Mouse (Mus musculus) kidney, postnatal 36 days (tissue): ENCODE data around the gene Tmx1.
A peak's percentile ranks its signal among the peaks of the same experiment; 100 is the strongest.

Source experiments
- DNase-seq, 2 experiments: peaks; one replicate each; pipeline ENCODE4 v3.0.0; 2021 to 2022; ENCODE audit warnings: mixed read lengths in 2 of 2

Gene Tmx1

GRCm38 (mm10) chr12:70452726-70453645 is at the start of gene Tmx1:
Tmx1 (plus strand) TSS chr12:70453095.
- DNase-seq = peak; percentile 96 to 98

GRCm38 (mm10) chr12:70404327-70404726 is 48.6 kb upstream of the Tmx1 start:
- DNase-seq = no peak

- DNase-seq = no peak
These were observed 44.5 kb upstream of the Tmx1 start for GRCm38 (mm10) chr12:70408396-70408795.

- DNase-seq = no peak
These were observed 43.3 kb upstream of the Tmx1 start for GRCm38 (mm10) chr12:70409600-70409999.

- DNase-seq = peak in 1 of 2 experiments; percentile 13
These were observed 32.7 kb upstream of the Tmx1 start for GRCm38 (mm10) chr12:70420216-70420615.

GRCm38 (mm10) chr12:70421028-70421427 is 31.9 kb upstream of the Tmx1 start:
- DNase-seq = no peak

- DNase-seq = no peak
These were observed 30.4 kb upstream of the Tmx1 start for GRCm38 (mm10) chr12:70422322-70423118.

GRCm38 (mm10) chr12:70427885-70428284 is 25.0 kb upstream of the Tmx1 start:
- DNase-seq = no peak

- DNase-seq = no peak
These were observed 23.3 kb upstream of the Tmx1 start for GRCm38 (mm10) chr12:70429637-70430036.

- peak; percentile 35 to 72 for DNase-seq
These were observed 22.5 kb upstream of the Tmx1 start for GRCm38 (mm10) chr12:70430307-70430950.

- DNase-seq = peak in 1 of 2 experiments; percentile 45
These were observed 21.5 kb upstream of the Tmx1 start for GRCm38 (mm10) chr12:70431428-70431827.

GRCm38 (mm10) chr12:70449961-70450360 is 2.9 kb upstream of the Tmx1 start:
- no peak for DNase-seq

GRCm38 (mm10) chr12:70451533-70451932 is 1.4 kb upstream of the Tmx1 start:
- no peak for DNase-seq

GRCm38 (mm10) chr12:70452143-70452542 is 752 bp upstream of the Tmx1 start:
- no peak for DNase-seq

- DNase-seq = no peak
These were observed 2.3 kb downstream of the Tmx1 start for GRCm38 (mm10) chr12:70455226-70455625.

GRCm38 (mm10) chr12:70459546-70459945 is 6.7 kb downstream of the Tmx1 start:
- no peak for DNase-seq

GRCm38 (mm10) chr12:70464016-70464415 is 11.1 kb downstream of the Tmx1 start:
- no peak for DNase-seq

GRCm38 (mm10) chr12:70475336-70475735 is 22.4 kb downstream of the Tmx1 start:
- no peak for DNase-seq

GRCm38 (mm10) chr12:70476884-70477576 is 24.1 kb downstream of the Tmx1 start:
- peak; percentile 12 to 52 for DNase-seq

GRCm38 (mm10) chr12:70477593-70478287 is 24.8 kb downstream of the Tmx1 start:
- DNase-seq = peak; percentile 66 to 84

GRCm38 (mm10) chr12:70485956-70486355 is 33.1 kb downstream of the Tmx1 start:
- no peak for DNase-seq
